Mouse (Mus musculus) G1E (cell line): ENCODE data around the gene Ifitm6. TPM values are rescaled to one million over a fixed set of nuclear protein-coding genes. Genes with fewer than 3 reads are reported as not detected.

ENCODE experiments used
- ATAC-seq: 2 replicates; pipeline ENCODE4 v1.8.0; 2016; ENCODE audit warnings: mild to moderate bottlenecking; ENCODE audit not compliant: insufficient number of reproducible peaks, poor library complexity, low FRiP score, severe bottlenecking; ENCODE audit errors: extremely low read depth
- DNase-seq: peaks from one replicate; pipeline ENCODE4 v3.0.0; 2012; ENCODE audit warnings: low spot score
- H3K27me3 ChIP-seq: 2 replicates; pipeline ENCODE4 v1.6.1; 2012; ENCODE audit warnings: mild to moderate bottlenecking, low read length, inconsistent platforms; ENCODE audit not compliant: insufficient read depth
- H3K36me3 ChIP-seq: replicated peaks from 2 replicates; pipeline ENCODE3; 2012; ENCODE audit warnings: mild to moderate bottlenecking, inconsistent platforms
- H3K4me1 ChIP-seq: 2 replicates; pipeline ENCODE4 v1.6.1; 2012; ENCODE audit warnings: low read depth, low read length, inconsistent platforms, mixed read lengths; ENCODE audit not compliant: insufficient read depth
- H3K4me3 ChIP-seq: 2 replicates; pipeline ENCODE4 v1.5.1; 2012; ENCODE audit warnings: low read depth, mild to moderate bottlenecking, inconsistent platforms, low read length, moderate library complexity, mixed read lengths
- H3K9me3 ChIP-seq: replicated peaks from 2 replicates; pipeline ENCODE4 v1.6.1; 2012; ENCODE audit warnings: inconsistent platforms
- CTCF ChIP-seq: IDR thresholded peaks from 2 replicates; pipeline ENCODE4 v1.5.1; 2012; ENCODE audit warnings: low read depth, low read length, inconsistent platforms, mixed read lengths
- GATA1 ChIP-seq: IDR thresholded peaks from 2 replicates; pipeline ENCODE4 v1.6.1; 2012; ENCODE audit warnings: borderline replicate concordance, low read length, inconsistent platforms, mixed read lengths
- GATA2 ChIP-seq: IDR thresholded peaks from 2 replicates; pipeline ENCODE4 v1.6.1; 2012; ENCODE audit warnings: low read depth, low read length, inconsistent platforms, borderline replicate concordance
- POLR2AphosphoS5 ChIP-seq: IDR thresholded peaks from 2 replicates; pipeline ENCODE4 v1.6.1; 2012; ENCODE audit warnings: low read depth, low read length, inconsistent platforms; ENCODE audit not compliant: insufficient replicate concordance
- TAL1 ChIP-seq: conservative IDR thresholded peaks from 2 replicates; pipeline ENCODE4 v1.6.1; 2012; ENCODE audit warnings: low read depth, low read length, inconsistent platforms, mixed read lengths
- polyA plus RNA-seq: library from polyadenylated mRNA; stranded (reverse); fragments of >175 nt; gene quantifications from 2 replicates; pipeline ENCODE4 v1.2.3, GENCODE M21; 2012
- total RNA-seq, 2 experiments: library from RNA; stranded (forward) in 1 of 2; stranded (reverse) in 1 of 2; fragments of 200-1000 nt in 1 of 2; fragments of >200 nt in 1 of 2; fragmentation: Nextera tagmentation in 1 of 2; gene quantifications; 2 replicates each; pipeline ENCODE4 v1.2.3; 2014 to 2017

The Ifitm6 gene
- total and polyA plus RNA-seq, 3 experiments = not detected

GRCm38 (mm10) chr7:141026097-141026739 lies 8.5 kb upstream of the Ifitm6 start:
- no peaks in the 10 kb centered on the region for H3K4me1 ChIP-seq
- H3K4me3 ChIP-seq = no peak overlapping the region
- peaks cover 17% of the 10 kb centered on the region for H3K27me3 ChIP-seq
- no peaks in the 10 kb centered on the region for H3K36me3 ChIP-seq
- no peaks in the 10 kb centered on the region for H3K9me3 ChIP-seq
- TF ChIP-seq POLR2AphosphoS5 (no peak), CTCF (no peak), TAL1 (no peak), GATA1 (no peak), GATA2 (no peak)
- DNase-seq = no peak
- no peak for ATAC-seq

GRCm38 (mm10) chr7:141024865-141025838 lies 7.4 kb upstream of the Ifitm6 start:
- Histone ChIP-seq H3K9me3 (no peaks in the 10 kb centered on the region), H3K4me1 (no peaks in the 10 kb centered on the region), H3K27me3 (peaks cover 11% of the 10 kb centered on the region), H3K36me3 (no peaks in the 10 kb centered on the region), H3K4me3 (no peak overlapping the region)
- ATAC-seq (no peak), DNase-seq (no peak)
- TF ChIP-seq POLR2AphosphoS5 (no peak), CTCF (no peak), TAL1 (no peak), GATA1 (no peak), GATA2 (no peak)

GRCm38 (mm10) chr7:141021489-141022449 lies 4.0 kb upstream of the Ifitm6 start:
- H3K4me3 ChIP-seq = no peak overlapping the region
- no peak for TF ChIP-seq POLR2AphosphoS5
- no peak for TF ChIP-seq CTCF
- no peak for TF ChIP-seq GATA1
- no peak for TF ChIP-seq TAL1
- TF ChIP-seq GATA2 = no peak
- ATAC-seq (no peak), DNase-seq (no peak)
- H3K27me3 ChIP-seq = peaks cover 17% of the 10 kb centered on the region
- no peaks in the 10 kb centered on the region for H3K9me3 ChIP-seq
- no peaks in the 10 kb centered on the region for H3K4me1 ChIP-seq
- no peaks in the 10 kb centered on the region for H3K36me3 ChIP-seq

GRCm38 (mm10) chr7:141019028-141019427 lies 1.3 kb upstream of the Ifitm6 start:
- Histone ChIP-seq H3K27me3 (peaks cover 15% of the 10 kb centered on the region), H3K9me3 (no peaks in the 10 kb centered on the region), H3K4me1 (no peaks in the 10 kb centered on the region), H3K36me3 (no peaks in the 10 kb centered on the region), H3K4me3 (no peak overlapping the region)
- DNase-seq = no peak
- TF ChIP-seq CTCF = no peak
- no peak for TF ChIP-seq TAL1
- no peak for TF ChIP-seq GATA1
- no peak for TF ChIP-seq POLR2AphosphoS5
- ATAC-seq = no peak

GRCm38 (mm10) chr7:141016707-141017697 lies 722 bp downstream of the Ifitm6 start:
- peaks cover 15% of the 10 kb centered on the region for H3K27me3 ChIP-seq
- no peaks in the 10 kb centered on the region for H3K9me3 ChIP-seq
- DNase-seq = no peak
- H3K36me3 ChIP-seq = no peaks in the 10 kb centered on the region
- no peak for ATAC-seq
- TF ChIP-seq TAL1 (no peak), CTCF (no peak), GATA2 (no peak), GATA1 (no peak), POLR2AphosphoS5 (no peak)
- no peak overlapping the region for H3K4me3 ChIP-seq
- no peaks in the 10 kb centered on the region for H3K4me1 ChIP-seq
